Mouse (Mus musculus) stomach, postnatal 0 days (tissue): ENCODE measurements around the gene Ash1l.

Experiments
- CTCF ChIP-seq: IDR thresholded peaks from 2 replicates; pipeline ENCODE4 v1.5.1; 2016; ENCODE audit warnings: antibody characterized with exemption, low read depth, mild to moderate bottlenecking, moderate library complexity
- EP300 ChIP-seq: optimal IDR thresholded peaks from 2 replicates; pipeline ENCODE3; 2016; ENCODE audit warnings: antibody characterized with exemption

DNA sequence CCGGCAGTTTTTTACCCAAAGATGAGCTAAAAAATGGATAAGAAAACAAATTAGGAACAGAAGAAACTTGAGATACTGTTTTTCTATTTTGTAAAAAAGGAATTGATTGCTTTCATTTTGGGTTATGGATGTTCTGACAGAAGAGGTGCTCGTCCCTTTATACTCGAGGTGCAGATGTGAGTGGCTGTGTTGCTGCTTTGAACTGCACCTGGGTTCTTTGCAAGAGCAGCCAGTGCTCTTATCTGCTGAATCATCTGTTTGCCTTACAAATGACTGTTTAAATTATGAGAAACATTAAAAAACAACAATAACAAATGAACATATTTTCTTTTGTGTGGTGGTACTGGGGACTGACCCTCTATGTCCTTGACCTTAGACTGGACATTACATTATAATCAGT is 20.9 kb upstream of the Ash1l start:
- TF ChIP-seq CTCF = no peak
- no peak for TF ChIP-seq EP300
